Mouse (Mus musculus): ENCODE results near the gene Rsph14.

The Rsph14 gene

DNA sequence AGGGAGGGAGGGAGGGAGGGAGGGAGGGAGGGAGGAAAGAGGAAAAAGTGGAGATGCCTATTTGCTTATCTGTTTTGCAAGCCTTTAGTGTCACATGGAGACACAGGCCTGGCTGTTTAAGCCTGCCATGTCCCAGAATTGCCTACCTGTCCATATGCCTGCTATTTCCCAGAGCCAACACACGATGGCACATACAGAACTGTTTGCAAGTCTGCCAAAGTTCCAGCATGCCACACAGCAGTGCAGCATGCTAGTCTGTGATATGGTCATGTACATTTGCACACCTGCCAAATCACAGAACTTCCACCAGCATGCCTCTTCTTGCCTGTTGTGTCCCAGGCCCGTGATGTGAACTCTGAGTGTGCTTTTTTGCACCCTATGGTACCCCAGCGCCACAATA, 101.8 kb downstream of the Rsph14 start:
- DNase-seq: no peak

DNA sequence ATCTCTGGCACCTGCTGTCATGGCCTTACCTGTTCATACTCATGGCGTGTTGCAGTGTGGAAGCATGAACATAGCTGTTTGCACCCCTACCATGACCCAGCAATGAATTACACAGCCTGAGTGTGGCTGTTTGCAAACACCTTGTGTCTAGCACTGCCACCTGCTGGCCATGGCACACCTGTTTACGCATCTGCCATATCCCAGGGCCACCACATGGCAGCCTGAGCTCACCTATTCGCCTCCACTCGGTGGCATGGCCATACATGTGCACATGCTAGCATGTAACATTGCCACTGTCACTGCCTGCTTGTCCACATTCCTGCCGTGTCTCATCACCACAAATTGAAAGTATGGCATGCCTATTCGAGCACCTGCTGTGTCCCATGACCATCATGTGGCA, 102.8 kb downstream of the Rsph14 start:
- DNase-seq: peak; percentile 38 to 45

DNA sequence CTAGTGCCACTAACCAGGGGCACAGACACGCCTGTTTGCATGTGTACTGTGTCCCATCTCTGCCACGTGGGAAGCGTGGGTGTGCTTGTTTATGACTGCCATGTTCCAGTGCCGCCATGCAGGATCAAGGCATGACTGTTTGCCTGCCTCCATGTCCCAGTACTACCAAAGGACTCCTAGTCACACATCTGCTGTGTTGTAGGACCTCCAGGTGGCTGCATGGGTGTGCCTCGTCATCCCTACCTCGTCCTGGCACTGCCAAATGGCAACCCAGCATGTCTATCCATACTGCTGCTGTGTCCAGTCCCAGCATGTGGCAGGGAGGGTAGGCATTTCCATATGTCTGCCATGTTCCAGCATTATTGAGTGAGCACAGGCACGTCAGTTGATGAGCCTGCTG, 104.1 kb downstream of the Rsph14 start:
- no peak for DNase-seq

DNA sequence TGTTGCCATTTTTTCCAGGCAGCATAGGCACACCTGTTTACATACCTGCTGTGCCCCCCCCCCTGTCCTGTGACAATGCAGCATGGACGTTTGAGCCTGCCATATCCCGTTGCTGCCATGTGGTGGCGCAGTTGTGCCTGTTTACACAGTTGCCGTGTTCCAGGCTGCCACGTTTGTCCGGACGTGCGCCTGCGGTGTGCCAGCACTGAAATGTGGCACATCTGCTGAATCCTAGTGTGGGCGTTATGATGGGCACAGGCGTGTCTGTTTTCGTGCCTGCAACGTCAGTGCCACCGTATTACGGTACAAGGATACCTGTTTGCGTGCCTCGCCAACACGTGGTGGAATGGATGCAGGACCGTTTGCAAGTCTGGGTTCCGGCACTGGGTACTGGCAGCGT, 107.1 kb downstream of the Rsph14 start:
- peak; percentile 66 to 71 for DNase-seq

DNA sequence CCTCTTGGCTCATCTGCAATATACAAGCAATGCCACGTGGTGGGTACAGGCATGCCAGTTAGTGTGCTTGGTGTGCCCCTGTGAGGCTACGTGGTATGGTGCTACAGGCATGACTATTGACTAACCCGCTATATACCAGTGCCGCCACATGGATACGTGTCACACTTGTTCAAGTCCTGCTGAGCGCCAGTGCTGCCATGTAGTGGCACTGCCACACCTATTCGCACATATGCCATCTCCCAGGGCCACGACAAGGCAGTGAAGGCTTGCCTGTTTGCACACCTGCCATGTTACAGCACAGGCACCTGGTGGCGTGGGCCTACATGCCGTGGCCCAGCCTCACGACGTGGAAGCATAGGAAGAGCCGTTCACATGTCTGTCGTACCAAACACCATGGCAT, 108.1 kb downstream of the Rsph14 start:
- peak in 1 of 2 experiments; percentile 24 for DNase-seq

DNA sequence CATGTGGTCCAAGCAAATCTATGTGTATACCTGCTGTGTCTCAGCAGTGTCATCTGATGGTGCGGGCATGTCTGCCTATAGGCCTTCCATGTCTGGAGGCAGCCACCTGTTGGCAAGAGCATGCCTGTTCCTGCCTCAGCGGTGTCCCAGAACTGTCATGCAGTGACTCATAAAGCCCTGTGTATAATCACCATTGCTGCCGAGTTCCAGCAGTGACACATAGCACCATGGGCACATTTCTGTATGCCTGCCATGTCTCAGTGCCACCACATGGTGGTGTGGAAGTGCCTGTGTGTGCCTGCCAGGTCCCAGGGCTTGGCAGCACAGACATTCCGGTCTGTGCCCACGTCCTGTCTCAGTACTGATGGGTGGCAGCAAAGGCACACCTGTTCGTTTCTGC, 109.6 kb downstream of the Rsph14 start:
- DNase-seq: peak; percentile 27 to 54

DNA sequence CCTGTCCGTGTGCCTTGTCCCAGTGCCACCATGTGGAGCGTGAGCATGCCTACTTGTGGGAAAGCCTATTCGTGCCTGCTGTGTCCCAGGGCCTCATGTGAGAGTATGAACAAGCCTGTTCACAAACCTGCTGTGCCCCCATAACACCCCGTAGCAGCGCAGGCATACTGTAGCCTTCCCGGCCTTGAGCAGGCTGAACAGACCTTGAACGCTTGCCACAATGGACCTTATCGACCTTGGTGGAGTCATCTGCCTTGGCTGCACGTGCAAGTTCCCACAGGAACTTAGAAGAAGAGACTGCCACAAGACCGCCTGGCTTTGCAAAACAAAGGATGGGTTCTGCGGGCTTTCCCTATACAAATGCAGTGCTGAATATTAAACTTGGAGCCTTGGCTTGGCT, 110.8 kb downstream of the Rsph14 start:
- DNase-seq: no peak

DNA sequence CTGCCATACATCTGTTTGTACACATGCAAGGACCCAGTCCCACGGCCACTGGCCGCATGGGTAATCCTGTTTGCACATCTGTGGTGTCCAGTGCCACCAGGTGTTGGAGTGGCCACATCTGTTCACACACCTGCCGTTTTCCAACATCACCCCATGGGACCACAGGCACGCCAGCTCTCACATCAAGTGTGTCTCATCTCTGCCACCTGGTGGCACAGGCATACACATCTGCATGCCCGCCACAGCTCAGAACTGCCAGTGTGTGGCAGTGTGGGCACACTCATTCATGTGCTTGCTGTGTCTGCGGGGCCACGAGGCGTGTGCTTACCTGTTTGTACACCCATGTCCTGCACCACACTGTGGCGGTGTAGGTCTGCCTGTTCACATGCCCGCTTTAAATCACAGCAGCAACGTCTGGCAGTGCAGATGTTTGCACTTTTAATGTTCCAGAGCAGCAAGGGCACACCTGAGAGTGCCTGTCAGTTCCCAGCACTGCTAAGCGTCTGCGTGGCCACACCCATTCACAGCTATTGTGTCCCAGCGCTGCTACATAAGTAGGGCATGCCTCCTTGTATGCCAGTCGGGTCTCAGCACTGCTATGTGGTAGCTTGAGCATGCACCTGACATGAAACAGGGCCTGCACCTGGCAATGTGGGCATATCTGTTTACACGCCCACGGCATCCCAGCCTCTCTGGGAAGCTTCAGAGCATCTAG, 111.4 kb downstream of the Rsph14 start:
- peak; percentile 72 to 78 for DNase-seq

DNA sequence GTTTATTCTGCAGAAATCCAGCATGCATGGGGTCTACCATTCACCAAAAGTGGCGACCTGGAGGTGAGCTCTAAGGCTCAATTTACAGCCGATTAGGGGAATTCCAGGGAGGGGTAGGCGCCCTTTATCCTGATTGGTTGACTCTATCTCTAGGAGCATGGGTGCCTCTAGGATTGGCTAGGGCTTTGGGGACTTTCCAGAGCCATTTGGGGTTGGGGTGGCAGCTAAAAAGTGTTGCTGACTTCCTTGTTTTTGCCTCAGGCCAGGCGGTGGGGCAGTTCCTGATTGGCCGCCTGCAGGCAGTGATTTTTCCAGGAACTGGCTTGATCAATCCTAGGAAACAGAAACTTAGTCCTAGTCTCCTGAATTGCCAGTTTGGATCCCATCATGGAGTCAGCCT, 113.1 kb downstream of the Rsph14 start:
- DNase-seq: no peak

DNA sequence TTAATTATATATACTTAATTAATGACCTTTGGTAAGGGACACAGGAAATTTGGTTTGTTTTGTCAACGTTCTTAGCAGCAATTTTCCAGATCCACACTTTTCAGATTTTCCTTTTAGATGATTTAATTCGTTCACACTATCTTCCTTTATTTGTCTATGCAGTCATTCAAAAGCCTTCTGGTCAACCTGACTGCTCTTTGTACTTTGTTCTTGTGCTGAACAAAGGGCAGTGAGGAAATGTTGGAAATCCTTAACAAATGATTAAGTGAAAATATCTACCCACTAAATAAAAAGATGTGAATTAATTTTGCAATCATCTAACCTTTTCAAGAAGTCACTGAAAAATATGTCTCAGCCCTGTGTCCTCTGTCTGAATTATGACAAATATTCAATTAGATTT, 124.0 kb downstream of the Rsph14 start:
- no peak for DNase-seq

All from kidney, postnatal 25 days (tissue).